Mouse (Mus musculus) limb, embryonic 12.5 days (tissue): ENCODE results near the gene Fbn1. TPM values are rescaled to one million over a fixed set of nuclear protein-coding genes. Genes with fewer than 3 reads are reported as not detected.

Experiments
- ATAC-seq: fragments of 200-750 bp; cut with Nextera tagmentation; 2 replicates; pipeline ENCODE4 v1.8.0; 2017; ENCODE audit warnings: low read depth, moderate TSS enrichment; ENCODE audit not compliant: insufficient number of reproducible peaks, insufficient read depth, low FRiP score, low TSS enrichment
- H3K27ac ChIP-seq: fragments of 300-500 bp; sonication (generic); 2 replicates; pipeline ENCODE4 v1.5.1; 2016; ENCODE audit warnings: mild to moderate bottlenecking, moderate library complexity
- H3K27me3 ChIP-seq: fragments of 300-500 bp; sonication (generic); 2 replicates; pipeline ENCODE4 v1.6.1; 2016; ENCODE audit warnings: mild to moderate bottlenecking, moderate library complexity
- H3K36me3 ChIP-seq: fragments of 300-500 bp; sonication (generic); 2 replicates; pipeline ENCODE4 v1.6.1; 2016; ENCODE audit warnings: mild to moderate bottlenecking, moderate library complexity
- H3K4me1 ChIP-seq: fragments of 300-500 bp; sonication (generic); replicated peaks from 2 replicates; pipeline ENCODE4 v1.6.1; 2016
- H3K4me2 ChIP-seq: fragments of 300-500 bp; sonication (generic); 2 replicates; pipeline ENCODE4 v1.6.1; 2016; ENCODE audit warnings: mild to moderate bottlenecking, moderate library complexity
- H3K4me3 ChIP-seq: fragments of 300-500 bp; sonication (generic); replicated peaks from 2 replicates; pipeline ENCODE4 v1.5.1; 2016; ENCODE audit warnings: mild to moderate bottlenecking
- H3K9ac ChIP-seq: fragments of 300-500 bp; sonication (generic); replicated peaks from 2 replicates; pipeline ENCODE4 v1.6.1; 2016; ENCODE audit warnings: mild to moderate bottlenecking, moderate library complexity
- H3K9me3 ChIP-seq: fragments of 300-500 bp; sonication (generic); 2 replicates; pipeline ENCODE4 v1.6.1; 2016; ENCODE audit warnings: mild to moderate bottlenecking, moderate library complexity
- WGBS: fragments of 180-500 bp; shearing (Covaris S2); methylation state at CpG from one replicate; pipeline ENCODE4 v1.1.7; 2016; 5-methylcytosine and 5-hydroxymethylcytosine counted together
- polyA plus RNA-seq: library from polyadenylated mRNA; unstranded; fragments of >200 nt; fragmentation: Nextera tagmentation; extraction: Ambion mirVana; gene quantifications from 2 replicates; pipeline ENCODE4 v1.2.1, GENCODE M21; 2016

The Fbn1 gene
- polyA plus RNA-seq, 1 experiment from 2014 or later: 11.5 TPM

DNA sequence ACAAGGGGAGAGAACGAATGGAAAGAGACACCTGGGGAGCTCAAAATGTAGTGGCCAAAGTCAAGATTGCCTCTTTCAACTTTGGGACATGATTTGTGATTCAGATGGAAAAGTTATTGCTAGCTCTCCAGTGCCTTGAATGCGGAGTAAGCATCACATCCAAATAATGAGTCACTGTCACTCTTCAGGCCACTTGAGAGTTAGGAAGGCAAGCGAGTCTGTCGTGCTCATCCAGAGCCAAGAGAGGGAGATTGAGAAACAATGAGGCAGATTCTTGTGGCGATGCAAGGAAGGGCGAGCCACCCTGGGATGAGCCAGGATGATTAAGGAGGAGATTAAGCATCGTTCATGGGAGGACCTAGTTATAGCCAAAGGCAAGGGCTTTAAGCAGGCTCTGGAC lies 176.2 kb downstream of the Fbn1 start:
- no peaks in the 10 kb centered on the region for H3K27me3 ChIP-seq
- no peak for ATAC-seq
- H3K9me3 ChIP-seq: no peaks in the 10 kb centered on the region
- 89% methylated on average over 7 of the region's 7 CpGs for WGBS
- H3K27ac ChIP-seq: no peak overlapping the region
- no peak overlapping the region for H3K4me3 ChIP-seq
- no peaks in the 10 kb centered on the region for H3K4me1 ChIP-seq
- no peak overlapping the region for H3K4me2 ChIP-seq
- no peak overlapping the region for H3K9ac ChIP-seq
- peaks cover 59% of the 10 kb centered on the region for H3K36me3 ChIP-seq

DNA sequence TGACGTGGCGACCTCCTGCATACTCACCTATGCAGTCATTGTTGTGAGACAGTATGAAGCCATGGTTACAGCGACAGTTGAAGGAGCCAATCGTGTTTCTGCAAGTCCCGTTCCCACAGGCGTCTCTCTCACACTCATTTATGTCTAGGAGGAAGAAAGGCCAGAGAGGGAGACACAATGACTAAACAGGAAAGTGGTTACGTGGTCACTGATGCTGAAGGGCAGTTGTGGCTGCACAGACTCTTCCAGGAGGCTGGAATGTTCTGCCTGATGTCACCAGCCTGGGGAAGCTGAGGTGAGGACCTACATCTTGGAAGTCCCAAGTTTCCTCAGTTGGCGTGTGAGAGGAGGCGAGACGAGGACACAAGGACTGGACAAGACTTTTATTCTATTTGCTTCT lies 177.3 kb downstream of the Fbn1 start:
- 91% methylated on average over 10 of the region's 10 CpGs for WGBS
- no peak overlapping the region for H3K4me2 ChIP-seq
- peaks cover 48% of the 10 kb centered on the region for H3K36me3 ChIP-seq
- H3K4me3 ChIP-seq: no peak overlapping the region
- no peaks in the 10 kb centered on the region for H3K27me3 ChIP-seq
- no peak for ATAC-seq
- H3K9ac ChIP-seq: no peak overlapping the region
- H3K9me3 ChIP-seq: no peaks in the 10 kb centered on the region
- H3K4me1 ChIP-seq: no peaks in the 10 kb centered on the region
- H3K27ac ChIP-seq: no peak overlapping the region

DNA sequence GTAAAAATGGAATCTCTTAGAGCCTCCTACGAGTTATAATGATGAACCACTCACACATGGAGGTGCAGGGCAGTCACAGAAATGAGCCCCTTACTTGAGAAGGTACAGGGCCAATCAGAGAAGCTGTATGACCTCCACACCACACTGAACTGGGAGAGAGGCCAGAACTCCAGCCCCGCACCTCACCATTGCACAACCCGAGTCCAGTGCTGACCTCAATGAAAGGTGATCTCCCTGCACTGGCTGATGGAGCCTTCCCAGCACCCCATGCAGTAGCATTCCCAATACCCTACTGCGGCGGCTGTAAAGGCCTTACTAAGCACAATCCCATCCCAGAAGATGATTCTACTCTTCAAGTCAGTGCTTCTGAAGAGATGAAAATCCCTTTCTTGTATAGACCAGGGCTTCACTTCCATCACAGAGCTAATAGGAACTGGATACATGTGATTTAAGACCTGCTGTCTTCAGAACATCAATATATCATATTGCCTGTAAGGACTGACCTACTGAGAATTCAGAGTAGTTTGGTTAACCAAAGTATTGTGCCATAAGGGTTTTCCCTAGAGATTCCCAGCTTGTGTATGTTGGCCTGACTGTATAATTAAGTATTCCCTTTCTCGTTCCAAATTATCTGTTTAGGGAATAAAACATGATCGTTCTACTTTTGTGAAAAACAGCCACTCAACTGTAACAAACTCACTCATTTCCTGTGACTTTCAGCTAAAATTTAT lies 182.5 kb downstream of the Fbn1 start:
- H3K4me2 ChIP-seq: no peak overlapping the region
- peaks cover 25% of the 10 kb centered on the region for H3K36me3 ChIP-seq
- no peak overlapping the region for H3K4me3 ChIP-seq
- no peaks in the 10 kb centered on the region for H3K9me3 ChIP-seq
- no peak overlapping the region for H3K27ac ChIP-seq
- H3K27me3 ChIP-seq: no peaks in the 10 kb centered on the region
- H3K9ac ChIP-seq: no peak overlapping the region
- no peak for ATAC-seq
- no peaks in the 10 kb centered on the region for H3K4me1 ChIP-seq
- 71% methylated on average over 7 of the region's 7 CpGs for WGBS

DNA sequence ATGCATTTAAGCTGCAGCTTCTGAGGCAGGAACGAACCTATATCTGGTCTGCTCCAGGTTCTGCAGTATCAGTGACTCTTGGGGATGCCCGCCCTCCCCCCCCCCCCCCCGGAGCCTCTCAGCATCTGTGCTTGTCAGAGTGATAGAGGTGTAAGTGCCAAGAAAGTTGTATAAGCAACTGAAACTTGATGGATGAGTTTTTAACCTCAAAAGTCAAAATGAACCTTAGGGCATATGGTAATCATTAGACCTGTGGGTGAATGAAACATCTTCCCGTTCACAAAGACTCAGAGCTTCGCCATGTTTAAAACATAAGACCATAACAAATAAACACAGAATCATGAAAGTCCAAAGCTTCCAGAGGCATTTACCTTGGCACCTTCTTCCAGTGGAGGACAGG lies 183.3 kb downstream of the Fbn1 start:
- no peak for ATAC-seq
- no peaks in the 10 kb centered on the region for H3K4me1 ChIP-seq
- no peak overlapping the region for H3K27ac ChIP-seq
- 54% methylated on average over 5 of the region's 5 CpGs for WGBS
- no peaks in the 10 kb centered on the region for H3K27me3 ChIP-seq
- peaks cover 24% of the 10 kb centered on the region for H3K36me3 ChIP-seq
- no peak overlapping the region for H3K9ac ChIP-seq
- no peaks in the 10 kb centered on the region for H3K9me3 ChIP-seq
- no peak overlapping the region for H3K4me3 ChIP-seq
- H3K4me2 ChIP-seq: no peak overlapping the region

DNA sequence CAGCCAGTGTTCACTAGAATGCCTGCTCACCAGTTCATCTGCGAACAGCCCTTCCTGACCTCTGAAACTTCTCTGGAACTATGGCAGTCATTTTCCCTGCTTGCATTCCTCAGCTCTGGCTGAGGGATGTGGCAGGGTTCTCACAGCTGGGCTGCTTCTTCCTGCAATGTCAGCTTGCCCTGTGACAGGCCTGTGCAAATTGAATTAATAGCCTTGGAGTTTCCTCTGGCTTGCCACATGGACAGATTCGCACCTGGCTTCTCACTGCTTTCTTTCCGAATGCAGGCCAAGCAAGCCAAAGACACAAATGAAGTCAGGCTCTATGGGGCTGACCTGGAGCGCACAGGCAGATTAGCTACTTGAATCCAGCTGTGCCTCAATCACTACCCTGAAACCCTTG lies 184.4 kb downstream of the Fbn1 start:
- no peaks in the 10 kb centered on the region for H3K4me1 ChIP-seq
- H3K27ac ChIP-seq: no peak overlapping the region
- no peak overlapping the region for H3K9ac ChIP-seq
- peaks cover 26% of the 10 kb centered on the region for H3K36me3 ChIP-seq
- H3K27me3 ChIP-seq: no peaks in the 10 kb centered on the region
- no peaks in the 10 kb centered on the region for H3K9me3 ChIP-seq
- no peak overlapping the region for H3K4me2 ChIP-seq
- H3K4me3 ChIP-seq: no peak overlapping the region
- 46% methylated on average over 4 of the region's 4 CpGs for WGBS
- ATAC-seq: no peak

DNA sequence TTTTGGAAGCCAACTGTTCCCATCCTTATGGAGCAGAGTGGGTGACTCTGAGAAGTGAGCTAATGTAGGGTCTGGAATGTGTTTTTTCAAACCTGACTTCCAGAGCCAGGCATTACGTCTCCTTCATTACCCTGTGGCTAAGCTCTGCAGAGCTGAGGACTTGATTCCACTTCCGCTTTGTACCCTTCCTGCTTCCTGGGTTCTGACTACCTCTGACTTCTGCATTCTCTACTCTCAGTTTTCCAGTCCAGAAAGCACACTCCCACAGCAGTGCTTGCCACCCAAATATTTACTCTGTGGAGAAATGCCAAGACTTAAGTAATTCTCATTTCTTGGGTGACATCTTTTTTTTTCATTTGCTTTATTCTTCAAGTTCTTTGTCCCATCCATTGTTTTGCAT lies 185.2 kb downstream of the Fbn1 start:
- Histone ChIP-seq H3K4me3 (no peak overlapping the region), H3K9me3 (no peaks in the 10 kb centered on the region), H3K27ac (no peak overlapping the region), H3K4me2 (no peak overlapping the region), H3K36me3 (peaks cover 27% of the 10 kb centered on the region), H3K27me3 (no peaks in the 10 kb centered on the region), H3K9ac (no peak overlapping the region), H3K4me1 (no peaks in the 10 kb centered on the region)
- 81% methylated on average over 2 of the region's 2 CpGs for WGBS
- ATAC-seq: no peak

DNA sequence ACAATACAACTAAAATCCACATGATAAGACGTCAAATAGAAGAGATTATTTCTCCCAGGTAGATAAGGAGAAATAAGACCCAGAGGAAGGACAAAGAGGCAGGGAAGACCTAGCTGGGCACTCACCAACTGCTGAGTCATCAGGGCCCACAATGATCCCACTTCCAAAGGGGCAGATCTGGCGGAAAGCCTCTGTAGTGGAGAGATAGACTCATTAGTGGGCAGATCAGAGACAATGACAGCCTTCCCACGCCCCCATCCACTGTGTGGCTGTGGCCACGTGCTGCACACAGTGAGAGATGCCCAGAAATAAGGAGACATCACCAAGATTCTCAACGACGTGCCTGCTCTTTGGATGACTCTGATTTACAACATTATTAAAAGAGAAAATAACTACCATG lies 186.7 kb downstream of the Fbn1 start:
- Histone ChIP-seq H3K9ac (no peak overlapping the region), H3K27ac (no peak overlapping the region), H3K36me3 (peaks cover 39% of the 10 kb centered on the region), H3K9me3 (no peaks in the 10 kb centered on the region), H3K27me3 (no peaks in the 10 kb centered on the region), H3K4me2 (no peak overlapping the region), H3K4me3 (no peak overlapping the region), H3K4me1 (no peaks in the 10 kb centered on the region)
- no peak for ATAC-seq
- 84% methylated on average over 6 of the region's 6 CpGs for WGBS

DNA sequence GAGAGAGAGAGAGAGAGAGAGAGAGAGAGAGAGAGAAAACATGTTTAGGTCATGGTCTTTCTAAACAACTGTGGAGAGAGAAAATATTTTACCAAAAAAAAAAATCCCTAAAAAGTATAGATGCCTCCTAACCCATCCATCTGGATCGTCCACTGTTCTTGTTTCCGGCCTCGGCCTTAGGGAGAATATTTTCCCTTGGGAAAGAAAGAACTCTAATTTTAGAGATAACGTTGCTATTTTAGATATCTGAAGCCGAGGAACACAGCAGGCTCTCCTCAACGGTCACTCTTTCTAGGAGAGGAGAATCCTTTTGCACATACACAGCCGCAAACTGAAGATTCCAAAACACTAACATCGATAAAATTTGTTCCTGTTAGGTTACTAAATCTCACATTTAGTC lies 188.1 kb downstream of the Fbn1 start:
- H3K9ac ChIP-seq: no peak overlapping the region
- WGBS: 92% methylated on average over 8 of the region's 8 CpGs
- no peaks in the 10 kb centered on the region for H3K4me1 ChIP-seq
- H3K27ac ChIP-seq: no peak overlapping the region
- H3K4me3 ChIP-seq: no peak overlapping the region
- H3K27me3 ChIP-seq: no peaks in the 10 kb centered on the region
- ATAC-seq: no peak
- H3K36me3 ChIP-seq: peaks cover 46% of the 10 kb centered on the region
- H3K4me2 ChIP-seq: no peak overlapping the region
- no peaks in the 10 kb centered on the region for H3K9me3 ChIP-seq

DNA sequence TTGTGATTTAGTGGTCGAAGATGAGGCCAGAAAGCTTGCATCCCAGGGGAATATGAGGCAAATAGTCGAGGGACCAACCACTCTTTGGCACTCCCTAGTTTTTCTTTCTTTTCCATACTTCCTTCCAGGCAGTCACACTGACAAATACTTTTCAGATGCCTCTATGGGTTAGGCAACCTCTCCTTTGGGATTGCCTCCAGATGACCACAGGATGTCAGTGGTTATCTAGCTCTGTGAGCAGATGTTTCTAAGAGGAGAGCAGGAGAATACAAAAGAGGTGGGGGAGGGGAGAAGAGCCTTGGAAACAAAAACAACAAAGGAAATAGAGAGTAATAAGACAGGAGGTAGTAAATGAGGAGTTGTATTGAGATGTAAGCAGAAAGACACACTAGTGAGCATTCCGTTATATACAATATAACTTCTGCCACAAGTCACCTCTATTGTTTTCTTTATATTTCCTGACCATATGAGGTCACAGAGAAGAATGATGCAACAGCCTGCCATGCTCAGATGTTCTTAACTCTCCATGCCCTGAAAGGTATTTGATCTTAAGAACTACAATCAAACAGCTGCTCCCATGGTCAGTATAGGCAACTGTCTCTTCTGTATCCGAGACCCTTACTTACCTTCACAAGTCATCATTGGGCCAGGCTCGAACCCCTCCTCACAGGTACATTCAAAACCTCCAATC lies 189.3 kb downstream of the Fbn1 start:
- no peak overlapping the region for H3K27ac ChIP-seq
- H3K27me3 ChIP-seq: no peaks in the 10 kb centered on the region
- no peaks in the 10 kb centered on the region for H3K9me3 ChIP-seq
- H3K4me1 ChIP-seq: no peaks in the 10 kb centered on the region
- H3K36me3 ChIP-seq: peaks cover 57% of the 10 kb centered on the region
- no peak overlapping the region for H3K4me3 ChIP-seq
- no peak overlapping the region for H3K4me2 ChIP-seq
- 78% methylated on average over 5 of the region's 5 CpGs for WGBS
- H3K9ac ChIP-seq: no peak overlapping the region
- no peak for ATAC-seq

DNA sequence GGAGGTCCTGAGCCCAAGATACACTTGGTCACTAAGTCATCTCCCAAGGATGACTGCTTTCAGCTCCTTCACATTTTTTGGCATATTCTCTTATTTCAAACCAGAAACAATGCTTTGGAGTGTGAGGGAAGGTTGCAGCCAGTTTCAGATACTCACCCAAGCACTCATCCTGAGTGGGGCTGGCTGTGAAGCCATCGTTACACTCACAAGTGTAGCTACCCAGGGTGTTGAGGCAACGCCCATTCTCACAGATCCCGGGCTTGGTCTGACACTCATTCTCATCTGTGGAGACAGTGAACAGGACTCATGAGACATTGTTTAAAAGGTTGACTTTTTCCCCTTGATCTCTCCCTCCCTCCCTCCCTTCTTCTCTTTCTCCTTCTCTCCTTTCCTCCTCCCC lies 192.6 kb downstream of the Fbn1 start:
- Histone ChIP-seq H3K27ac (no peak overlapping the region), H3K4me2 (no peak overlapping the region), H3K36me3 (peaks cover 67% of the 10 kb centered on the region), H3K9me3 (no peaks in the 10 kb centered on the region), H3K9ac (no peak overlapping the region), H3K27me3 (no peaks in the 10 kb centered on the region), H3K4me3 (no peak overlapping the region), H3K4me1 (no peaks in the 10 kb centered on the region)
- no peak for ATAC-seq
- WGBS: 82% methylated on average over 3 of the region's 3 CpGs

DNA sequence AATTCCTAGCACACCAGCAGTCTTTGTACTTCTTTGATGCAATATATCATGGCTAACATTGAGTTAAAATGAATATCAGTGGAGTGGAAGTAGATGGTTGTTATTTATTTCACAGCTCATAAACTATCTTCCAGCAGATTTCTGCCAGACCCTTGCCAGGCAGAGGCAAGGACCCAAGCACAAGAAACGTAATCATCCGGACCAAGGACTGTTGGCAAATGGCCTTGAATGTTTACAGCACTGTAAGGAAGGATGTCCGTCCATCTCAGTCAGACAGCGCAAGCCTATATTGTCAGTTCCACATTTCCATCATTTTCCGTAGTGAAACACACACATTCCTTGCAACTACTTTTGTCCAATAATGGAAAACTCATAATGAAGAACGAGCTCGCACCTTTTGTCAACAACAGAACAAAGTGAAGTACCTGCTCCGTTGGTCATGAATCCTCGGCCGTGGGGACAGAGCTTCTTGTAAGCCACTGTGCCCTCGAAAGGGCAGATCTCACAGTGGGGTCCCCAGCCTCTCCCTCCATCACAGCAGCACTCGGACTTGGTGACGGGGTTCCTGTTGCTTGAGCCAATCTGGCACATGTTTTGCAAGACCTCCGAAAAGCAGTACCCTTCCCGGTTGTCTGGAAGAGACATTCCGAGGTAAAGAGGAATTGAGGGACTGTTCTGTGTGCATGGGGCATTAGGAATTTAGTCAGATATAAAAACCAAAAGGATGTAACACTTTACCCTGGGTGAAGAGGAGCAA lies 193.4 kb downstream of the Fbn1 start:
- 89% methylated on average over 16 of the region's 16 CpGs for WGBS
- Histone ChIP-seq H3K27ac (no peak overlapping the region), H3K4me2 (no peak overlapping the region), H3K4me1 (no peaks in the 10 kb centered on the region), H3K4me3 (no peak overlapping the region), H3K9ac (no peak overlapping the region), H3K36me3 (peaks cover 74% of the 10 kb centered on the region), H3K9me3 (no peaks in the 10 kb centered on the region), H3K27me3 (no peaks in the 10 kb centered on the region)
- ATAC-seq: no peak
